Mouse (Mus musculus) gonadal fat pad, adult 2 months (tissue): ENCODE results near the gene Gemin6. TPM values are rescaled to one million over a fixed set of nuclear protein-coding genes. Genes with fewer than 3 reads are reported as not detected.
"Not testable (repeated sequence)": the region's sequence is repeated elsewhere in the genome, so short reads cannot be mapped to it uniquely, and the experiment has no call there.

Source experiments
- DNase-seq: peaks from one replicate; pipeline ENCODE4 v3.0.0-alpha.2; 2012; ENCODE audit warnings: low read depth
- polyA plus RNA-seq: library from polyadenylated mRNA; depleted of rRNA; stranded (reverse); fragments of >200 nt; gene quantifications from 2 replicates; pipeline ENCODE4 v1.2.3, GENCODE M21; 2012; rRNA removed

Gemin6 gene
- polyA plus RNA-seq, 1 experiment = 4.8 TPM

- DNase-seq = no peak
Observed at GRCm38 (mm10) chr17:80234376-80234775, 10.1 kb downstream of the Gemin6 start.

DNA sequence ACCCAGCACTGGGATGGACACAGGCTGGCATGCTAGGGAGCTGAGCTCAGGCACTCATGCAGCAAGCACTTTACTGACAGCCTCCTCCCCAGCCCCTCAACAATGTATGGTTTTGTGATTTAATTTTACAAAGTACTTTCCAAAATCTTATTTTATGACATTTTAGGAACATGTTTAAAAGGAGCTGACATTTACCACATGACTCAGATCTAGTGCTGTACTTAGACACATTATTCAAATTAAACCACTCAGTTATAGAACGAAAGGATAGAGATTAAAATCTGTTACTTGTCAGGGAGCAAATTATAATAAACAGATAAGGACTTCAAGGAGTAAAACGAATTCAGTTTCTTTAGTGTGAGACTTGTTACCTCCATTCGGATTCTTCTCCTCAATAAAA is 11.2 kb downstream of the Gemin6 start:
- no peak for DNase-seq

GRCm38 (mm10) chr17:80236805-80237204 is 12.6 kb downstream of the Gemin6 start:
- no peak for DNase-seq

DNA sequence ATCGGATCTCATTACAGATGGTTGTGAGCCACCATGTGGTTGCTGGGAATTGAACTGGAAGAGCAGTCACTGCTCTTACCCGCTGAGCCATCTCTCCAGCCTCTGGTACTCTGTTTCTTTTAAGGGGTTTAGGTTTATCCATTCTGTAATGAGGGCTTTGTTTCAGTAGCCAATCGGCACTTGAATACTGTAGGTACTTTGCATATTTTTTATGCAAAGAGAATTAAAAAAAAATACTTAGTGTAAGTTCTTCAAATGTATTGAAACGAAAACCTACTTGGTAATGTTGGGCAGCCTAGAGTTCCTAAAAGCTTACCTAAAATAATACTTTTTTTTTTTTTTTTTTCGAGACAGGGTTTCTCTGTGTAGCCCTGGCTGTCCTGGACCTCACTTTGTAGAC is 13.2 kb downstream of the Gemin6 start:
- no peak for DNase-seq

DNA sequence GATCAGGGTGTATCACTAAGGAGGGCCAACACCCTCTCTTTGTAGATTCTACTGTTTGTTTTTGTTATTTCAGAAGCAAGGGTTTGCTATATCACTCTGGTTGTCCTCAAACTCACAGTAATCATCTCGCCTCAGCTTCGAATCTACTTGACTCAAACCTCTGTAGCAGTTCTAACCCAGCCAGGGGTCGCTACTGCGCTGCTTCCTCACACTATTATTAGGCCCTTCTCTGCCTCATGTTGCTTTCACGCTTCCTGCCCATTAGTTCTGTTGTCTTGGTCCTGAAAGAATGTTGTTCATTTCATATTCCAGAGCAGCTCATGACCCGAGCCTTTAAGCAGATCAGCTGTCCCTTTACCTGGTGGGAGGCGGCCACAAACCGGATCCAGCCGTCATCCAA is 17.4 kb downstream of the Gemin6 start:
- DNase-seq = no peak

GRCm38 (mm10) chr17:80243116-80243515 is 18.9 kb downstream of the Gemin6 start:
- no peak for DNase-seq

- DNase-seq = no peak
Observed at GRCm38 (mm10) chr17:80252757-80253525, 28.7 kb downstream of the Gemin6 start.

DNA sequence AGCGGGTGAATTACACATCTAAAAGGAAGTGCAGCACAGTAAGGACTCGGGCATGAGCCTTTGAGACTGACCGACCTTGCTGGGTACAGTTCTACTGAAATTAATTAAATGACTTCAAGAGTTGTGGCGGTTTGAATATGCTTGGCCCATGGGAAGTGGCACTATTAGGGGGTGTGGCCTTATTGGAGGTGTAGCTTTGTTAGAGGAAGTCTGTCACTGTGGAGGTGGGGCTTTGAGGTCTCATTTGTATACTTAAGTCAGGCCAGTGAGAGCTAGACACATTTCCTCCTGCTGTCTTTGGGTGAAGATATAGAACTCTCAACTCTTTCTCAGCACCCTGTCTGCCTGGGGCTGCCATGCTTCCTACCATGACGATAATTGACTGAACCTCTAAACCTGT is 30.2 kb downstream of the Gemin6 start:
- no peak for DNase-seq

DNA sequence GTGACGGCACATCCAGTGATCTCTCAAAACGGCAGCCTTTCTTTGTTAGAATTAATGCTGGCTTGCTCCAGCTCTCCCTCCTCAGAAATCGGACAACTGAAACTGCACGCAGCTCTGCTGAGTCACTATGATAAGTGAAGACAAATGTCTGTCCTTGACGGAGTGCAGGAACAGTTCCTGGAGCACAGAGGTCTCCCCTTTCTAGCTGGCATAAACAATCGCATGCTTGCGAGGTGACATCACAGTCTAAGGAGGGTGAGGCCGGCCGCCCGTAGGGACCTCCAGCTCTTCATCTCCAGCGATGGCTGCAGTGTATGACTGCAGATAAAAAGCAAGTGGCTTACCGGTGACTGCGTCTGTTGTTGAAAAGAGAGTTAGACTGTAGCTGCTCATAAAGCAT is 31.0 kb downstream of the Gemin6 start:
- DNase-seq = no peak

GRCm38 (mm10) chr17:80267065-80267464 is 42.8 kb downstream of the Gemin6 start:
- DNase-seq = no peak

- no peak for DNase-seq
Observed at GRCm38 (mm10) chr17:80268151-80268550, 43.9 kb downstream of the Gemin6 start.

GRCm38 (mm10) chr17:80270622-80271021 is 46.4 kb downstream of the Gemin6 start:
- DNase-seq = not testable (repeated sequence)

Other genes starting within 250 kb of the Gemin6 start
- 14.4 and 18.1 TPM in 2 replicates for gene Hnrnpll, start 162.1 kb upstream of the Gemin6 start, polyA plus RNA-seq
- gene Galm, start 97.0 kb upstream of the Gemin6 start, polyA plus RNA-seq = 21.6 and 28.1 TPM in 2 replicates
- gene Srsf7, start 17.1 kb upstream of the Gemin6 start, polyA plus RNA-seq = 57.7 and 60.3 TPM in 2 replicates
- 0.58 and 0.86 TPM in 2 replicates for gene Ttc39d, start 17.0 kb upstream of the Gemin6 start, polyA plus RNA-seq
- gene Morn2, start 65.8 kb downstream of the Gemin6 start, polyA plus RNA-seq = 5.3 and 9.1 TPM in 2 replicates
- gene Dhx57, start 66.0 kb downstream of the Gemin6 start, polyA plus RNA-seq = 7.3 and 7.9 TPM in 2 replicates
- gene Arhgef33, start 83.0 kb downstream of the Gemin6 start, polyA plus RNA-seq = 1.9 and 2.1 TPM in 2 replicates
- gene Gm10190, start 149.1 kb downstream of the Gemin6 start, polyA plus RNA-seq = 1.9 and 3.3 TPM in 2 replicates